Mouse (Mus musculus) kidney, adult 11 months (tissue): ENCODE measurements around the gene Mgme1.

Experiments used
- DNase-seq: peaks from one replicate; pipeline ENCODE4 v3.0.0; 2022

Gene Mgme1

DNA sequence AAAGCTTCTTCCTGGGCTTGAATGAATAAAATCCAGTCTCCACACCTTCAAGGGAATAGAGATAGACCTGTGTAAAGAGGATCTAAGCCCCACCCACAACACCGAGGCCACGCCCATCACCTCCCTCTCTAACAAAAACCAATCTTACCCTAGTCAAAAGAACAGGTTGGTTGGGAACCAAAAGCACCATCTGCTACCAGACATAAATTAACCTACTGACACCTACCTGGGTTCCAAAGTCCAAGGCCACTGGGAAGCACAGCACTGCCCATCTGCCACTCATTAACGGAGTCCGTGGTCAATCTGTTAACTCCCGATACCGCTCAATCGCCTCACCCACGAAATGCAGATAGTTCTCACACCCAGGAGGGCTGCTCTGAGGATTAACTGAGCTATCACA lies 38.1 kb downstream of the Mgme1 start:
- DNase-seq, result peak; percentile 88

- DNase-seq, result no peak
These were observed 39.8 kb downstream of the Mgme1 start for GRCm38 (mm10) chr2:144310273-144310672.

DNA sequence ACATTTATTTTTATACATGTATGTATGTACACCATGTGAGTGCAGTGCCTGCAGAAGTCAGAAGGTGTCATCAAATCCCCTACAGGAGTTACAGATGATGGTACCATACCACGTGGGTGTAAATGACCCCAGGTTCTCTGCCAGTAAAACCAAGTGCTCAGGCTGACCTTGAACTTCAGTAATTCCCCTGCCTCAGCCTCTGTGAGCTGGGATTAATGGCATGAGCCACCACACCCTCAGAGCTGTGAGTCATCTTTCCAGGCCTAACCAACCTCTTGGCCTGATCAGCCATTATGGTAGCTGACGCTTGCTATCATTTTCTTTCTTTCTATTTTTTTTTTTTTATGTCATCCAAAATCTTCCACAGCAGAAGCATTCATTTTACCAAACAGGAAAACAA lies 40.9 kb downstream of the Mgme1 start:
- no peak for DNase-seq

DNA sequence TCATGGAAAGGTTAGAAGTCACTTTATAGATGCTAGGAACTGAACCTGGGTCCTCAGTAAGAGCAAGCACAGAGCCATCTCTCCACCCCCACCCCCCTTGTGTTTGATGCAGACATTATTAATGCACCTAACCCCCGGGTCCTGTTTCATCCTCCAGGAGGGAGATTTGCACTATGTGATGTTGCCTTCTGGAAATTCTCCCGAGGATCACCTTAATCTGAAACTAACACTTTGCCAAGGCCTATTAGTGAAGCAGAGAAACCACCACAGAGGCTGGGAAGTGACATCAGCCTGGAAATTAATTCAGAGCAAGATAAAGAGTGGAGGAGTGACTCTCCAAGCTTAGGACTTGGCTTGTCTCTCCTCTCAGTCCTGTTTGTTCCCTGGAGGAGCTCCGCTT lies 53.8 kb downstream of the Mgme1 start:
- no peak for DNase-seq

- no peak for DNase-seq
These were observed 59.0 kb downstream of the Mgme1 start for GRCm38 (mm10) chr2:144329451-144329850.

DNA sequence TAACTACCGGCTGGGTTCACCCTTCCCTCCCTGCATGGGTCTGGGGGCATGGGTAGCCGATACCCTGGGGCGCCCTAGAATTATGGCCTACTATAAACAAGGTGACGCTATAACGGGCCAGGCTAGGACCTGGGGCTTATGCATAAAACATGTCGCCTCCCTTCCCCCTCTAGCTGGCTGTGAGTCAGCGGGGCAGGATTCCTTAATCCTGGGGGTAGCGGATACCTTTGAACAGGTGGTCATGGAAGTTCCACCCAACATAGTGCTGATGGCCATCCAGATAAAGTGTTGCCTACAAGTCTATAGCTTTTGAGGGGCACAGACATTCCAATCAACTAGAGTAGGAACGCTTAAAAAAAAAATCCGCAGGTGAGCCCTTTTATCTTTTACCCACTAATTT lies 59.5 kb downstream of the Mgme1 start:
- DNase-seq, result peak; percentile 24

- no peak for DNase-seq
These were observed 60.0 kb downstream of the Mgme1 start for GRCm38 (mm10) chr2:144330352-144330959.
